Mouse (Mus musculus) CD8-positive naive resting alpha-beta T cell, adult 57 days (primary cell): ENCODE results near the gene Fhdc1. TPM values are rescaled to one million over a fixed set of nuclear protein-coding genes. Genes with fewer than 3 reads are reported as not detected.

Experiments
- total RNA-seq: library from RNA; stranded (reverse); gene quantifications from one replicate; pipeline ENCODE4 v1.2.4, GENCODE M21; 2023

The Fhdc1 gene
- total RNA-seq = 1.1 TPM

DNA sequence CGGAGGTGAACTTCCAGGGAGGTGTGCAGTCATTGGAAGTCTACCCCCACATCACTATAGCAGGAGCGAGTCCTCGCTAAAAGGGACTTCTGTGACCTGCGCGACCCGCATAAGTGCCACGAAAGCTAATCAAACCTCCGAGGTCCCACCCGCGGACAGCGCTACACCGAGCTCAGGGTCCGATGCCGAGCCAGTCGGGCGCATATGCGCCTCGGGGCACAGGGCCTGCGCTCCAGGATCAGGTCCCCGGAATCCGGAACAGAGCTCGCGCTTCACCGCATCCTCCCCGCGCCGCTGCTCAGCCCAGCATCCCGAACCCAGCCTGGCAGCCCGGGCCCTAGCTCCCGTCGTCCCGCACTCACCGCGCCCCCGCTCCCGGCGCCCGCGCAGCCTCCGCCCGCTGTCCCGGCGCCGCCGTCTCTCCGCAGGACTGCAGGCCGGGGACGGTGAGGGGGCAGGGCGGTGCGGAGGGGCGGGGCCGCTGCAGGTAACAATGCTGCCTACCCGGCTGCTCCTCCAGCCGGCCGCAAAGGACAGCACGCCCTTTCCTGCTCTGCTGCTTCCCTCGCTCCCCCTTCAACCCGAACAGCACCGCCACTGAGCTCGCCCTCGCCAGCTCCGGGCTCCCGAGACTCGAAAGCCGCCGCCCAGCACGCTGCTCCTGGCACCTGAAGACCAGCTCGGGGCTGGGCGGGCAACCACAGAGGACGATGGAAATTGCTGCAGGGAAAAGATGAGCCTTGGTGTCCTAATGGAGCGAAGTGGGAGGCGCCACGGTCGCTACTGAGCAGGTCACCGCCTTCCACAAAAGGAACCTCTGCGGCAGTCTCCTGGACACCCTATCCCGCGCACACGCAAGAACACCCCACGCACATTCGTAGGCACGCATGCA, at the start of gene Fhdc1:
Gene Fhdc1, minus strand, starts transcription at position 424 of the 892 bp plus-strand sequence.

Other genes starting within 250 kb of the Fhdc1 start
- gene Trim2, start 173.6 kb downstream of the Fhdc1 start, total RNA-seq = 5.2 TPM
- gene Arfip1, start 102.2 kb upstream of the Fhdc1 start, total RNA-seq = 35.7 TPM
- gene Tigd4, start 113.1 kb upstream of the Fhdc1 start, total RNA-seq = not detected
- 24.3 TPM for gene Tmem154, start 185.8 kb upstream of the Fhdc1 start, total RNA-seq